Mouse (Mus musculus) small intestine, adult 2 months (tissue): Measurements from ENCODE around the gene Ppil6.

ENCODE experiments used
- CTCF ChIP-seq: fragments of 200-500 bp; IDR thresholded peaks from 2 replicates; pipeline ENCODE4 v1.5.1; 2012; ENCODE audit warnings: low read depth, mild to moderate bottlenecking, control low read depth, inconsistent platforms, low read length, moderate library complexity, mixed read lengths; ENCODE audit not compliant: insufficient replicate concordance, insufficient read length; ENCODE audit errors: extremely low read depth
- POLR2A ChIP-seq: fragments of 200-500 bp; IDR thresholded peaks from 2 replicates; pipeline ENCODE4 v1.6.1; 2012; ENCODE audit warnings: low read depth, mild to moderate bottlenecking, control low read depth, inconsistent platforms, low read length, moderate library complexity

DNA sequence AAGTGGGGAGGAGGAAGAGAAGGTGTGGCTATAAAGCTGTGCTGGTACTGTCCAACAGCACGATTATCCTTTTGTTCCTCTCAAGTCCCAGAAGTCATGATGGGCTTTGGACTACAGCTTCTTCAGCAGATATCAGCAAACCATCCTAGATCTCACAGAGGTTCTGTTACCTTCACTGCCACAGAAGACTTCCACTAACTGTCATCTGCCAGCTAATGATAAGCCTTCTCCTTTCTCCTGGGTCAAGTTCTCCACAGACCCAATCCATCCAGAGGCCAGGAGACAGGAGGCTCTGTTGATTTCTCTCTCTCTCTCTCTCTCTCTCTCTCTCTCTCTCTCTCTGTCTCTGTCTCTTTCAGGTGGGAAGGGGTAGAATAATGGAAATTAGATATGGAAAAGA, 42.0 kb upstream of the Ppil6 start:
- TF ChIP-seq CTCF (no peak), POLR2A (no peak)
